Mouse (Mus musculus): ENCODE data around the gene Arhgef3. TPM values are rescaled to one million over a fixed set of nuclear protein-coding genes. Genes with fewer than 3 reads are reported as not detected.

The Arhgef3 gene
- polyA plus RNA-seq, 1 experiment, result 48.5 TPM

GRCm38 (mm10) chr14:27352470-27352869 is 237.8 kb downstream of the Arhgef3 start:
- no peak for DNase-seq
- no peak overlapping the region for H3K4me3 ChIP-seq (replicated peaks; ENCODE audit: extremely low read depth, low read depth, low read length)
- H3K4me1 ChIP-seq (ENCODE audit: control insufficient read depth, insufficient read depth, low read length), result peaks cover 40% of the 10 kb centered on the region
- TF ChIP-seq POLR2A (IDR thresholded peaks at IDR 0.05; ENCODE audit: borderline replicate concordance, extremely low read depth, low read depth, low read length) (no peak), CTCF (IDR thresholded peaks at IDR 0.05; ENCODE audit: insufficient read depth, low read length) (no peak)
- WGBS, result 38% methylated on average over 5 of the region's 5 CpGs

DNA sequence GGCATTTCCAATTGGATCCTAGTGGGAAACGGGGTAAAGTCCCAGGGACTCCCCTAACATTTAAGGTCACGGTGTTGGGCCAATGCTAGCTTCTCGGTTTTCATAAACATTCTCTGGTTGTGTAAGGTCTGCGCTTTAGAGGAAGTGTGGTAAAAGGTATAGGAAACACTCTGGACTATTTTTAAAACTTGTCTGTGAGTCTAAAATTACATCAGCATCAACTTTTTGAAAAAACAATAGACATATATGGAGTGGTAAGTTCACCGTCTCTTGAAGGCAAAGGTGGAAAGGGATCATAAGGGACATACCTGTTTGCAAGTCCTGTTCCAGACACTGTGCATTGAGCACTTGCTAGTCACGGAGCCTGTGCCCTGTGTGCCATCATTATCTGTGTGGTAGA is 240.5 kb downstream of the Arhgef3 start:
- H3K4me1 ChIP-seq (ENCODE audit: control insufficient read depth, insufficient read depth, low read length), result peaks cover 24% of the 10 kb centered on the region
- no peak for DNase-seq
- TF ChIP-seq CTCF (IDR thresholded peaks at IDR 0.05; ENCODE audit: insufficient read depth, low read length) (no peak), POLR2A (IDR thresholded peaks at IDR 0.05; ENCODE audit: borderline replicate concordance, extremely low read depth, low read depth, low read length) (no peak)
- H3K4me3 ChIP-seq (replicated peaks; ENCODE audit: extremely low read depth, low read depth, low read length), result no peak overlapping the region
- WGBS, result 64% methylated on average over 6 of the region's 6 CpGs

GRCm38 (mm10) chr14:27355937-27356336 is 241.2 kb downstream of the Arhgef3 start:
- WGBS, result 70% methylated on average over 4 of the region's 4 CpGs
- Histone ChIP-seq H3K4me3 (replicated peaks; ENCODE audit: extremely low read depth, low read depth, low read length) (no peak overlapping the region), H3K4me1 (ENCODE audit: control insufficient read depth, insufficient read depth, low read length) (peaks cover 19% of the 10 kb centered on the region)
- no peak for DNase-seq
- TF ChIP-seq POLR2A (IDR thresholded peaks at IDR 0.05; ENCODE audit: borderline replicate concordance, extremely low read depth, low read depth, low read length) (no peak), CTCF (IDR thresholded peaks at IDR 0.05; ENCODE audit: insufficient read depth, low read length) (no peak)

GRCm38 (mm10) chr14:27357139-27357538 is 242.4 kb downstream of the Arhgef3 start:
- H3K4me3 ChIP-seq (replicated peaks; ENCODE audit: extremely low read depth, low read depth, low read length), result no peak overlapping the region
- H3K4me1 ChIP-seq (ENCODE audit: control insufficient read depth, insufficient read depth, low read length), result peaks cover 13% of the 10 kb centered on the region
- WGBS, result 37% methylated on average over 6 of the region's 6 CpGs
- no peak for DNase-seq
- no peak for TF ChIP-seq CTCF (IDR thresholded peaks at IDR 0.05; ENCODE audit: insufficient read depth, low read length)

- H3K4me1 ChIP-seq (ENCODE audit: control insufficient read depth, insufficient read depth, low read length), result peaks cover 6% of the 10 kb centered on the region; the same call in 1 of the 2 replicates
- no peak for DNase-seq
- H3K4me3 ChIP-seq (replicated peaks; ENCODE audit: extremely low read depth, low read depth, low read length), result no peak overlapping the region
- 72% methylated on average over 6 of the region's 6 CpGs for WGBS
- no peak for TF ChIP-seq CTCF (IDR thresholded peaks at IDR 0.05; ENCODE audit: insufficient read depth, low read length)
- no peak for TF ChIP-seq POLR2A (IDR thresholded peaks at IDR 0.05; ENCODE audit: borderline replicate concordance, extremely low read depth, low read depth, low read length)
Measured at GRCm38 (mm10) chr14:27358202-27358601, 243.5 kb downstream of the Arhgef3 start.

GRCm38 (mm10) chr14:27360849-27361248 is 246.2 kb downstream of the Arhgef3 start:
- DNase-seq, result no peak
- 77% methylated on average over 7 of the region's 7 CpGs for WGBS
- TF ChIP-seq POLR2A (IDR thresholded peaks at IDR 0.05; ENCODE audit: borderline replicate concordance, extremely low read depth, low read depth, low read length) (no peak), CTCF (IDR thresholded peaks at IDR 0.05; ENCODE audit: insufficient read depth, low read length) (no peak)
- H3K4me3 ChIP-seq (replicated peaks; ENCODE audit: extremely low read depth, low read depth, low read length), result no peak overlapping the region
- H3K4me1 ChIP-seq (ENCODE audit: control insufficient read depth, insufficient read depth, low read length), result peaks cover 5% of the 10 kb centered on the region

GRCm38 (mm10) chr14:27361514-27361913 is 246.8 kb downstream of the Arhgef3 start:
- no peak for DNase-seq
- no peak for TF ChIP-seq CTCF (IDR thresholded peaks at IDR 0.05; ENCODE audit: insufficient read depth, low read length)
- TF ChIP-seq POLR2A (IDR thresholded peaks at IDR 0.05; ENCODE audit: borderline replicate concordance, extremely low read depth, low read depth, low read length), result no peak
- WGBS, result 82% methylated on average over 4 of the region's 4 CpGs
- Histone ChIP-seq H3K4me3 (replicated peaks; ENCODE audit: extremely low read depth, low read depth, low read length) (no peak overlapping the region), H3K4me1 (ENCODE audit: control insufficient read depth, insufficient read depth, low read length) (peaks cover 5% of the 10 kb centered on the region)

DNA sequence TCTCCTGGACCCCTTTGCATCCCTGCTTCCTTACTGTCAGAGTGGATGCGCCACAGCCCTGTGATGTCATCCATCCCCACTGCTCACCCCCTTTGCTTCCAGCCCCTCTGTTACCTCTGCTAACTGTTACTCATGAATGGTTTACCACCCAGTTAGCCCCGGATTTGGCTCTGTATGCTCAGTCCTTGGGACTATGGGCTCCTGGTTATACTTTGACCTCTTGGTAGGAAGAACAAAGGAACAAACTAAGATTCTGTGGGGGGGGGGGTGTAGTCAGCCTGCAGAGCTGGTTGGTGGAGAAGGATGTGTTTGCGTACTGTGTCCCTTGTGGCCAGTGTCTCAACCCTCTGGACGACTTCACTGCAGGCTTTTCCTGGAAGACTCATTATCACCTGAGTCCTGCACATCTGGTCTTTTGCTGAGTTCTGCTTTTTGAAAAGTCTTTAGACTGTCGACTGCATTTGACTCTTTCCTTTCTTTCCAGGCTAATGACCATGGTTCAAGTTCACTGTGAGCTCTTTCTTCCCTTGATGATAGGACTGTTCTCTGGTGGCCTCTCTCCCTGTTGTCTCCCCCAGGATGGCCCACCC is 250.1 kb downstream of the Arhgef3 start:
- TF ChIP-seq POLR2A (IDR thresholded peaks at IDR 0.05; ENCODE audit: borderline replicate concordance, extremely low read depth, low read depth, low read length) (no peak), CTCF (IDR thresholded peaks at IDR 0.05; ENCODE audit: insufficient read depth, low read length) (no peak)
- H3K4me1 ChIP-seq (ENCODE audit: control insufficient read depth, insufficient read depth, low read length), result peaks cover 7% of the 10 kb centered on the region
- no peak overlapping the region for H3K4me3 ChIP-seq (replicated peaks; ENCODE audit: extremely low read depth, low read depth, low read length)
- no peak for DNase-seq
- 59% methylated on average over 5 of the region's 5 CpGs for WGBS

DNA sequence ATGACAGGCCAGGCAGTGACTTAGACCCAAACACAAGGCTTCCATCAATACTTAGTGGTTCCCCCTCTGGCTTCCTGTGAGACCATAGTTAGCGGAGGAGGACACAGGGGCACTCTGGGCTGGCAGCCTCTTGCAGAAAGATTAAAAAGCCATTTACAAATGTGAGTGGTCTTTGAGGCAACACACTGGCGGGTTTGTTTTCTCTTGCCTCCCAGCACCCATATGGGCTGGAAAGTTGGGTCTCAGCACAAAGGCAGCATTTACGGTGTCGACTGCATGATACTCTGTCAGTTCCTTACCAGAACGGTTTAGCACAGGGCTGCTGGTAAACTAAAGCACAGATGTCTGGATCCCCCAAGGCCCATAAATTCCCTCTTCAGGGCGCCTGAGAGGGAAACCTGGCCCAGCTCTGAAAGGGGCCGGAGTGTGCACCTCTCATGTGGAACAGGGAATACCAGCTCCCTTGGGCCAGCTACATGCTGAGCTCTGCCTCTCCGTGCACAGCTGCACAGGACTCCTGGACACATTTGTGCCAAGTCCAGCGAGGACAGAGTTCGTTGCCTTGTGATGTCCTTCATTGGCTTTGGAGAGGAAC is 252.5 kb downstream of the Arhgef3 start:
- Histone ChIP-seq H3K4me1 (ENCODE audit: control insufficient read depth, insufficient read depth, low read length) (peaks cover 7% of the 10 kb centered on the region), H3K4me3 (replicated peaks; ENCODE audit: extremely low read depth, low read depth, low read length) (no peak overlapping the region)
- DNase-seq, result no peak
- WGBS, result 74% methylated on average over 10 of the region's 10 CpGs
- TF ChIP-seq CTCF (IDR thresholded peaks at IDR 0.05; ENCODE audit: insufficient read depth, low read length), result no peak
- TF ChIP-seq POLR2A (IDR thresholded peaks at IDR 0.05; ENCODE audit: borderline replicate concordance, extremely low read depth, low read depth, low read length), result no peak

DNA sequence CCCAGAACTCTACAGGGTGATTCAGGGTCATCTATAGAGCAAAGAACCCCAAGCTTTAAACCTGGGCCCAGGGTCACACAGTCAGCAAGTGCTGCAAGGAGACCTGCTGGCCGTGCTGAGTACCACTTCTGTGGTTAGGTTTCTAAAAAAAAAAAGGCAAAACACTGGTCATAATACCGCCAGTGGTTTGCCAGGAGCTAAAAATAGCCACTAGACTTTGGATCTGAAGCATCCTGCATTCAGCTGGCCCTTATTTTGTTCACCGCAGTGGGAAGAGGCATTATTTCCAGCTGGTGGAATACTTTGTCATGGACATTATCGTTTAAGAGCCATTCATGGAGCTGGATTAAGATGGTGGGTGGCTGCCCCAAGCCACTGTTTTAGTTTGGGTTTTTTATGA is 253.9 kb downstream of the Arhgef3 start:
- TF ChIP-seq CTCF (IDR thresholded peaks at IDR 0.05; ENCODE audit: insufficient read depth, low read length), result no peak
- no peak for TF ChIP-seq POLR2A (IDR thresholded peaks at IDR 0.05; ENCODE audit: borderline replicate concordance, extremely low read depth, low read depth, low read length)
- DNase-seq, result no peak
- WGBS, result 28% methylated on average over 4 of the region's 4 CpGs
- no peak overlapping the region for H3K4me3 ChIP-seq (replicated peaks; ENCODE audit: extremely low read depth, low read depth, low read length)
- peaks cover 7% of the 10 kb centered on the region for H3K4me1 ChIP-seq (ENCODE audit: control insufficient read depth, insufficient read depth, low read length)

Measured in lung, adult 2 months (tissue).